Mouse (Mus musculus) forebrain, embryonic 11.5 days (tissue): ENCODE results near the gene Klhl41. TPM values are rescaled to one million over a fixed set of nuclear protein-coding genes. Genes with fewer than 3 reads are reported as not detected.
"Not testable (repeated sequence)": the region's sequence is repeated elsewhere in the genome, so short reads cannot be mapped to it uniquely, and the experiment has no call there.

Experiments used
- ATAC-seq: fragments of 200-750 bp; cut with Nextera tagmentation; replicated peaks from 2 replicates; pipeline ENCODE4 v1.8.0; 2017; ENCODE audit warnings: moderate TSS enrichment; ENCODE audit not compliant: low FRiP score
- DNase-seq: peaks from one replicate; pipeline ENCODE4 v3.0.0-alpha.2; 2017; ENCODE audit warnings: low spot score
- H3K27ac ChIP-seq: fragments of 300-500 bp; sonication (generic); 2 replicates; pipeline ENCODE4 v1.5.1; 2014; ENCODE audit warnings: low read depth, low read length
- H3K27me3 ChIP-seq: fragments of 300-500 bp; sonication (generic); 2 replicates; pipeline ENCODE4 v1.6.1; 2014; ENCODE audit warnings: mild to moderate bottlenecking, low read length, mixed read lengths; ENCODE audit not compliant: control insufficient read depth, insufficient read depth
- H3K36me3 ChIP-seq: fragments of 300-500 bp; sonication (generic); 2 replicates; pipeline ENCODE4 v1.6.1; 2014; ENCODE audit warnings: mild to moderate bottlenecking, low read length, moderate library complexity, mixed read lengths; ENCODE audit not compliant: control insufficient read depth, insufficient read depth
- H3K4me1 ChIP-seq: fragments of 300-500 bp; sonication (generic); replicated peaks from 2 replicates; pipeline ENCODE4 v1.6.1; 2014; ENCODE audit warnings: low read length, mixed read lengths; ENCODE audit not compliant: control insufficient read depth, insufficient read depth
- H3K4me2 ChIP-seq: fragments of 300-500 bp; sonication (generic); 2 replicates; pipeline ENCODE4 v1.6.1; 2014; ENCODE audit warnings: low read depth, mild to moderate bottlenecking, low read length, moderate library complexity, mixed read lengths; ENCODE audit not compliant: severe bottlenecking
- H3K4me3 ChIP-seq: fragments of 300-500 bp; sonication (generic); 2 replicates; pipeline ENCODE4 v1.5.1; 2014; ENCODE audit warnings: low read depth, low read length
- H3K9ac ChIP-seq: fragments of 300-500 bp; sonication (generic); 2 replicates; pipeline ENCODE4 v1.6.1; 2014; ENCODE audit warnings: low read length
- H3K9me3 ChIP-seq: fragments of 300-500 bp; sonication (generic); 2 replicates; pipeline ENCODE4 v1.6.1; 2016; ENCODE audit warnings: low read length, mixed read lengths; ENCODE audit not compliant: control insufficient read depth
- WGBS: fragments of 180-500 bp; shearing (Covaris S2); extraction: QIAGEN DNeasy Blood & Tissue Kit; methylation state at CpG from one replicate; pipeline ENCODE4 v1.1.7; 2014; 5-methylcytosine and 5-hydroxymethylcytosine counted together
- polyA plus RNA-seq: library from polyadenylated mRNA; unstranded; fragments of >200 nt; fragmentation: Nextera tagmentation; extraction: Ambion mirVana; gene quantifications from 2 replicates; pipeline ENCODE4 v1.2.1, GENCODE M21; 2014

Gene Klhl41
- polyA plus RNA-seq, 1 experiment from 2014 or later: 0.15 TPM

DNA sequence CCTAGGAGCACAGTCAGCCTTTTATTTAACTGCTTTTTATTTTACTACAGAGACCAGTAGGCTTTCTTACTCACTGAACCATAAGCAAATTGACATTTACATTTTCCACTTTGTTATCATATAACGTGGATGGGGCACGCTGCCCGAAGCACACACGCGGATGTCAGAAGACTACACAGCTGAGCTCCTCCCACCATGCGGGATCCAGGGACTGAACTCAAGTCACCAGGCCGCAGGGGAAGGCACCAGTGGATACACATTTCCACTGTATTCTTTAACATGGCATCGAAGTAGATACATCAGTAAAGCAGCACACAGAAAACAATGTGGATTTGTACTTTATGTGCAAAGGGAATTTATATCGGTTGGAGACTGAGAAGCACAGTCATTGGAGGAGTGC, 5.3 kb downstream of the Klhl41 start:
- no peaks in the 10 kb centered on the region for H3K27me3 ChIP-seq
- DNase-seq (no peak), ATAC-seq (no peak)
- WGBS: 81% methylated on average over 9 of the region's 9 CpGs
- H3K36me3 ChIP-seq: no peaks in the 10 kb centered on the region
- no peak overlapping the region for H3K27ac ChIP-seq
- H3K9ac ChIP-seq: no peak overlapping the region
- no peak overlapping the region for H3K4me2 ChIP-seq
- no peaks in the 10 kb centered on the region for H3K4me1 ChIP-seq
- no peaks in the 10 kb centered on the region for H3K9me3 ChIP-seq
- no peak overlapping the region for H3K4me3 ChIP-seq

DNA sequence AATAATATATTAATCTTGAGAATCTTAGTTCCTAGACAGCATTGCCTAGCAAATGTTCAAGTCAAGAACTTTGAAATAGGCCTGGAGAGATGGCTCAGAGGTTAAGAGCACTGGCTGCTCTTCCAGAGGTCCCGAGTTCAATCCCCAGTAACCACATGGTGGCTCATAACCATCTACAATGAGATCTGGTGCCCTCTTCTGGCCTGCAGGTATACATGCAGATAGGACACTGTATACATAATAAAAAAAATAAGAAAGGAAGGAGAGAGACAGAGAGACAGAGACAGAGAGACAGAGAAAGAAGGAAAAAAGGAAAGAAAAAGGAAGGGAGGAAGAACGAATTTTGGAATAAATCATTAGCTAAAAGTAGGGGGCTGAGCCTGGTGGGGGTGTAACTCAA, 6.8 kb downstream of the Klhl41 start:
- Histone ChIP-seq H3K4me2 (no peak overlapping the region), H3K36me3 (no peaks in the 10 kb centered on the region), H3K27ac (no peak overlapping the region), H3K9me3 (no peaks in the 10 kb centered on the region), H3K27me3 (no peaks in the 10 kb centered on the region), H3K4me3 (no peak overlapping the region), H3K9ac (no peak overlapping the region), H3K4me1 (no peaks in the 10 kb centered on the region)
- ATAC-seq: no peak
- DNase-seq: no peak
- 55% methylated on average over 2 of the region's 2 CpGs for WGBS

DNA sequence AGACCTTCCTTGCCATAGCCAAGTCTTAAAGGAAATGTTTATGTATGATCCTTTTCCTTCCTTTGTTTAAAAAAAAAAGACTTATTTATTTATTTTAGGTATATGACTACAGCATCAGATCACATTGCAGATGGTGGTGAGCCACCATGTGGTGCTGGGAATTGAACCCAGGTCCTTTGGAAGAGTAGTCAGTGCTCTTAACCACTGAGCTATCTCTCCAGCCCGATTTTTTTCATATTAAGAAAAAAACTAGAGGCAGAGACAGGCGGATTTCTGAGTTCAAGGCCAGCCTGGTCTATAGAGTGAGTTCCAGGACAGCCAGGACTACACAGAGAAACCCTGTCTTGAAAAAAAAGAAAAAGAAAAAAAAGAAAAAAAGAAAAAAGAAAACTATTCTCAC, 7.3 kb downstream of the Klhl41 start:
- not testable (repeated sequence) for H3K4me1 ChIP-seq, DNase-seq, H3K36me3 ChIP-seq, H3K9ac ChIP-seq, H3K9me3 ChIP-seq, H3K27ac ChIP-seq, H3K4me2 ChIP-seq, ATAC-seq, H3K4me3 ChIP-seq, H3K27me3 ChIP-seq
- 80% methylated on average over 2 of the region's 2 CpGs for WGBS

DNA sequence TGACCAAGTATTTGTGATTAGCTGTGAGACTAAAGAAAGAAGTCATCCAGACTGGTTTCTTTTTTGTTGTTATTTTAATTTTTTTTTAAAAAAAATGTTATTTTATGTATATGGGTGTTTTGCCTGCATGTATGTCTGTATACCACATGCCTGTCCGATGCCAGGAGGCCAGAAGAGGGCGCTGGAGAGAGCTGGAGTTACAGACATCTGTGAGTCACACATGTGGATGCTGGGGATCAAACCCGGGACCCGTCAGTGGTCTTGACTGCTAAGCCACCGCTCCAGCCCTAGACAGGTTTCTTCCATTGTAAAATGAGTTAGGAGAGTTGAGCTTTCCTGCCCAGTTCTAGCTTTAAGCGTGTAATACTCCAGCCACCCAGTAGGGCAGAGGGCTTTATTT, 10.1 kb downstream of the Klhl41 start:
- no peak overlapping the region for H3K4me2 ChIP-seq
- no peak for ATAC-seq
- no peaks in the 10 kb centered on the region for H3K9me3 ChIP-seq
- H3K36me3 ChIP-seq: no peaks in the 10 kb centered on the region
- no peaks in the 10 kb centered on the region for H3K27me3 ChIP-seq
- H3K4me1 ChIP-seq: no peaks in the 10 kb centered on the region; the same call in 1 of the 2 replicates
- WGBS: 64% methylated on average over 6 of the region's 6 CpGs
- H3K4me3 ChIP-seq: no peak overlapping the region
- H3K9ac ChIP-seq: no peak overlapping the region
- DNase-seq: no peak
- H3K27ac ChIP-seq: no peak overlapping the region

DNA sequence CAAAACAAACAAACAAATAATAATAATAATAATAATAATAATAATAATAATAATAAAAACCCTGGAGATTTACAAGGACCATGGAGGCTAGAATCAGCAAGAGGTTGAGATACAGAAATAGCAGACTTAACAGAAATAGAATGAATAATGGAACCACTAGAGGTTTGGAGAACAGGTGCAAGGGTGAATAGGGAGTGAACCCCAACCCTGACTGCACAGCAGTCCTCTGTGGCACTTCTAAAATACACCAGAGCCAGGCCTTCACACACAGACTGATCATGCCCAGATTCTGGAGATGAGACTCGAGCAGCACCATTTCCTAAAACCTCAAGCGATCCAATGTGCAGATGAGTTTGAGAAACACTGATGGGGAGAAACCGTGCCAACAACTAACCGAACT, 12.0 kb downstream of the Klhl41 start:
- 95% methylated on average over 4 of the region's 4 CpGs for WGBS
- H3K27ac ChIP-seq: no peak overlapping the region
- H3K4me2 ChIP-seq: no peak overlapping the region

DNA sequence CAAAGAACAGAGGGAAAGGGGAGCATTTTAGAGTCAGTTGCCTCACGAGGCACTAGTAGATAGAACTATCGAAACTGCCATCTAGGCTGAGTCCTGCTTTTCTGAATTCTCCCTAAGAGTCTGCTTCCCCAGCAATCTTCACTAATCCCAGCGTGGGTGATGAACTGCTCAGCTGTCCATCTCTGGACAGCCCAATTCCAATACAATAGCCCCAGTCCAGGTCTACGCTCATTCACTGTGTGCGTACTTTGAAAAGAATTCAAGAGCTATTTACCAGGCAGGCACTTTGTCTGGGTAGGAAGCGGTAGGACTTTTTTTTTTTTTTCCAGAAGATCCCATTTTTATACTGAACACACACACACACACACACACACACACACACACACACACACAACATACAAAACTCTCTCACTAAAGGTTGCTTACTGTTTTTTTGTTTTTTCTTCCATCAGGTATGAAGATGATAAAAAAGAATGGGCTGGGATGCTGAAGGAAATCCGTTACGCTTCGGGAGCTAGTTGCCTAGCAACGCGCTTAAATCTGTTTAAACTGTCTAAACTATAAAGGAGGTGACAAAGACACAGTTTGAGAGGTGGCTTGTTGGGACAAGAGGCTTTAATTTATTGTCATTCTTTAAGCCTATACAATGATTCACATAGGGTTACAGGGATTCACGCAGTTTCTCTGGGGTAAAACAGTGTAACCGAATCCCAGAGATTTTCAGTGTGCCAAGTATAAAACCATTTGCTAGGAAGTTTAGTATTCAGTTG, 13.3 kb downstream of the Klhl41 start:
- ATAC-seq: peak; percentile 51; the same call in 1 of the 2 replicates
- no peak overlapping the region for H3K27ac ChIP-seq
- H3K4me3 ChIP-seq: no peak overlapping the region
- H3K4me1 ChIP-seq: no peaks in the 10 kb centered on the region; the same call in 1 of the 2 replicates
- DNase-seq: no peak
- H3K9me3 ChIP-seq: no peaks in the 10 kb centered on the region
- 28% methylated on average over 13 of the region's 13 CpGs for WGBS
- H3K36me3 ChIP-seq: no peaks in the 10 kb centered on the region
- H3K4me2 ChIP-seq: no peak overlapping the region
- H3K9ac ChIP-seq: no peak overlapping the region
- no peaks in the 10 kb centered on the region for H3K27me3 ChIP-seq

More for the DNA sequence above, 12.0 kb downstream of the Klhl41 start:
- no peaks in the 10 kb centered on the region for H3K27me3 ChIP-seq
- H3K9ac ChIP-seq: no peak overlapping the region
- no peak overlapping the region for H3K4me3 ChIP-seq
- ATAC-seq (no peak), DNase-seq (no peak)
- no peaks in the 10 kb centered on the region for H3K36me3 ChIP-seq
- H3K4me1 ChIP-seq: no peaks in the 10 kb centered on the region; the same call in 1 of the 2 replicates
- H3K9me3 ChIP-seq: no peaks in the 10 kb centered on the region

DNA sequence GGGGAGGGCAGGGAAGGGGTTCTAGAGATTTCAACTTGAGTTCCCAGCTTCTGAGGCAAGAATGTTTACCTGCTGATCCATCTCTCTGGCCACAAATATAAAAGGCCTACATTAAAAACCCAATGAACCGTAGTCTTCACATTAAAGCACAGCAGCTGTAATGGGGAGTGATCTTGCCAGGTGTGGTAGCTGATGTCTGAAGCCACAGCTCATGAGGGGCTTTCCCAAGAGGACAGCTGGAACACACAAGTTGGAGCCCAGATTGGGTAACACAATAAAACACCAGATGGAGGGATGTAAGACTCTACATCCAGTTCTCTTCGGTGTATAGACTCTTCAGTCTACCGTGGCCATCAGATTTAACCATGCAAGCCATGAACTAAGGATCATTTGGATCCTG, 14.6 kb downstream of the Klhl41 start:
- H3K27me3 ChIP-seq: no peaks in the 10 kb centered on the region
- no peak overlapping the region for H3K27ac ChIP-seq
- H3K4me3 ChIP-seq: no peak overlapping the region
- H3K9ac ChIP-seq: no peak overlapping the region
- H3K9me3 ChIP-seq: no peaks in the 10 kb centered on the region
- no peaks in the 10 kb centered on the region; the same call in 1 of the 2 replicates for H3K4me1 ChIP-seq
- DNase-seq: no peak
- no peak overlapping the region for H3K4me2 ChIP-seq
- H3K36me3 ChIP-seq: no peaks in the 10 kb centered on the region
- WGBS: 92% methylated on average over 3 of the region's 3 CpGs
- ATAC-seq: no peak

DNA sequence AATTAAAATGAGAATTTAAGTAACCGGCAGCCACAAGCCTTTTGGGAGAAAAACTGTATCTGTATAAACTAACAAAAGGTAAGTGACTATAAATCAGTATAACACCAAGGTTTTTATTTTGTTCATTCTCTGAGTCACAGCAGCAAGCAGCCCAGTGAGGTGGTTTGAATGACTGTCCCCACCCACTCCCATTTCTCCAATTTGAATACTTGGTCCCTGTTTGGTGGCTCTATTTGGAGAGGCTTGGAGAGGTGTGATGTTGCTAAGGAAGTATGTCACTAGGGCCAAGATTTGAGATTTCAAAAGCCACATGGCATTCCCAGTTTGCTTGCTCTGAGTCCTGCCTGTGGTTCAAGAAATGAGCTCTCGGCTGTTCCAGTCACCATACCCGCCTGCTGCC, 20.3 kb downstream of the Klhl41 start:
- no peak overlapping the region for H3K27ac ChIP-seq
- H3K4me3 ChIP-seq: no peak overlapping the region
- no peak for DNase-seq
- WGBS: 89% methylated on average over 3 of the region's 3 CpGs
- ATAC-seq: no peak
- no peaks in the 10 kb centered on the region for H3K4me1 ChIP-seq
- H3K27me3 ChIP-seq: no peaks in the 10 kb centered on the region
- H3K9ac ChIP-seq: no peak overlapping the region
- no peaks in the 10 kb centered on the region for H3K36me3 ChIP-seq
- no peaks in the 10 kb centered on the region for H3K9me3 ChIP-seq
- no peak overlapping the region for H3K4me2 ChIP-seq

DNA sequence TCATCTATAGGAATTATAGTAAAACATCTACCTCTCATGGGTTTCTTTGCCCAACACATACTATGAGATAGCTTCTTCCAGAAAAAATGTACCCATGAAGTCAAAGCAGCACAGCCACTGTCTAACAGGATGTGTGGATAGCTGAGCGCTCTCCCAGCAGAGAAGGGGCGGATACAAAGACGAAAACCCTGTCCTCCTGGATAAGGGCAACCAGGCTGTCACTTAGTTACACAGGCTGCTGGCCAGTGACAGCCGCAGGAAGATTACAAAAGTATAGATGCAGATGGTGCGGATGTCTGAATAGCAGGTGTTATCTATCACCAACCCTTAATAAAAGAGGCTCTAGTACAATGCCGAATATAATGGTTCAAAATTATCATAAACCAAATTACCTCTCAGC, 20.9 kb downstream of the Klhl41 start:
- H3K36me3 ChIP-seq: no peaks in the 10 kb centered on the region
- no peak overlapping the region for H3K27ac ChIP-seq
- no peak overlapping the region for H3K4me3 ChIP-seq
- no peak overlapping the region for H3K4me2 ChIP-seq
- no peaks in the 10 kb centered on the region for H3K9me3 ChIP-seq
- H3K9ac ChIP-seq: no peak overlapping the region
- no peaks in the 10 kb centered on the region for H3K4me1 ChIP-seq
- WGBS: 88% methylated on average over 6 of the region's 6 CpGs
- ATAC-seq (no peak), DNase-seq (no peak)
- H3K27me3 ChIP-seq: no peaks in the 10 kb centered on the region
